Mouse (Mus musculus): ENCODE measurements around the gene Eif3i. TPM values are rescaled to one million over a fixed set of nuclear protein-coding genes. Genes with fewer than 3 reads are reported as not detected.

The Eif3i gene
- polyA plus RNA-seq, 1 experiment from 2014 or later = 239 TPM

DNA sequence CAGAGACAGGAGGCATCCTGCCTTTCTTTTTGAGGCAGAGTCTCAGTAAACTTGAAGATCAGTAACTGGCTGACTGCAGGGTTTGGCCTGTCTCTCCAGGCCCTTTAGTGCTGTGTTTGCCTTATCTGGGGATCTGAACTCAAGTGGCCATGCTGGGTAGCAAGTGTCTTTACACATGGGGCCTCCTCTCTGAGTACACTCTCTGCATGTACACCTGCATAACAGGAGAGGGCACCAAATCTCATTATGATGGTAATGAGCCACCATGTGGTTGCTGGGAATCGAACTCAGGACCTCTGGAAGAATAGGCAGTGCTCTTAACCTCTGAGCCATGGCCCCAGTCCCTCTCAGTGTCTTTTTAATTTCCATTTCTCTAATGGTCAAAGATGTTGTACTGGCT, 18.2 kb downstream of the Eif3i start:
- WGBS = 83% methylated on average over 1 of the region's 1 CpGs

GRCm38 (mm10) chr4:129580347-129580746, 20.1 kb downstream of the Eif3i start:
- Histone ChIP-seq H3K27ac (ENCODE audit: low read length) (no peak overlapping the region), H3K36me3 (ENCODE audit: control insufficient read depth, insufficient read depth, low read length) (no peaks in the 10 kb centered on the region), H3K9me3 (replicated peaks; ENCODE audit: control insufficient read depth, low read length) (no peaks in the 10 kb centered on the region), H3K4me1 (ENCODE audit: control insufficient read depth, insufficient read depth, low read length) (no peaks in the 10 kb centered on the region), H3K9ac (ENCODE audit: low read length) (peak overlapping the region; percentile 43; the same call in 1 of the 2 replicates), H3K4me3 (replicated peaks; ENCODE audit: low read length) (no peak overlapping the region), H3K4me2 (ENCODE audit: low read depth, low read length) (no peak overlapping the region), H3K27me3 (ENCODE audit: control insufficient read depth, insufficient read depth, low read length) (no peaks in the 10 kb centered on the region)
- 50% methylated on average over 7 of the region's 7 CpGs for WGBS
- ATAC-seq (ENCODE audit: insufficient read depth, low FRiP score) = no peak

More for the DNA sequence above, 18.2 kb downstream of the Eif3i start:
- Histone ChIP-seq H3K4me1 (ENCODE audit: control insufficient read depth, insufficient read depth, low read length) (no peaks in the 10 kb centered on the region), H3K27ac (ENCODE audit: low read length) (no peak overlapping the region), H3K27me3 (ENCODE audit: control insufficient read depth, insufficient read depth, low read length) (no peaks in the 10 kb centered on the region), H3K4me3 (replicated peaks; ENCODE audit: low read length) (no peak overlapping the region), H3K9ac (ENCODE audit: low read length) (no peak overlapping the region), H3K9me3 (replicated peaks; ENCODE audit: control insufficient read depth, low read length) (no peaks in the 10 kb centered on the region), H3K36me3 (ENCODE audit: control insufficient read depth, insufficient read depth, low read length) (no peaks in the 10 kb centered on the region), H3K4me2 (ENCODE audit: low read depth, low read length) (no peak overlapping the region)
- no peak for ATAC-seq (ENCODE audit: insufficient read depth, low FRiP score)

GRCm38 (mm10) chr4:129578466-129578865, 22.0 kb downstream of the Eif3i start, which contains the start of gene Fam167b:
TSS of gene Fam167b (minus strand) at chr4:129578549.
- H3K4me3 ChIP-seq (replicated peaks; ENCODE audit: low read length) = no peak within 1 kb of the TSS
- H3K27me3 ChIP-seq (ENCODE audit: control insufficient read depth, insufficient read depth, low read length) = no peaks in the 10 kb centered on the region
- no peak within 1 kb of the TSS for H3K27ac ChIP-seq (ENCODE audit: low read length)
- 0 out of 2 replicates have a peak, but pooled peaks cover 2% of the 10 kb centered on the region for H3K4me1 ChIP-seq (ENCODE audit: control insufficient read depth, insufficient read depth, low read length)
- no peak within 1 kb of the TSS for H3K4me2 ChIP-seq (ENCODE audit: low read depth, low read length)
- H3K36me3 ChIP-seq (ENCODE audit: control insufficient read depth, insufficient read depth, low read length) = no peaks in the 10 kb centered on the region
- H3K9me3 ChIP-seq (replicated peaks; ENCODE audit: control insufficient read depth, low read length) = no peaks in the 10 kb centered on the region
- ATAC-seq (ENCODE audit: insufficient read depth, low FRiP score) = no peak
- no peak within 1 kb of the TSS for H3K9ac ChIP-seq (ENCODE audit: low read length)
- 76% methylated on average over 5 of the region's 5 CpGs for WGBS

DNA sequence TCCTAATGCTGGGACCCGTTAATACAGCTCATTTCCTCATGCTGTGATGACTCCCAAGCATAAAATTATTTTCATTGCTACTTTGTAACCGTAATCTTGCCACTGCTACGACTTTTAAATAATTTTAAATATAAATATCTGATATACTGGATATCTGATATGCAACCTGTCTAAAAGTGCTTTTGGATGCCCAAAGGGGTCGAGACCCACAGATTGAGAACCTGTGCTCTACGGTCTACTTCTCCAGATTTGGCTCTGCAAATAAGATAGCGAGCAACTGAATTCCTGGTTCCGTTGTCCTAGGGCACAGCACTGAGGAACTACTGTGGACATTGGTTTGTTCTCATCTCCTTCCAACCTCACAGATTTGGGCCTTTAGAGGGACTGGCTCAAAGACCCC, 22.8 kb downstream of the Eif3i start:
- H3K4me2 ChIP-seq (ENCODE audit: low read depth, low read length) = no peak overlapping the region
- H3K4me3 ChIP-seq (replicated peaks; ENCODE audit: low read length) = no peak overlapping the region
- H3K9me3 ChIP-seq (replicated peaks; ENCODE audit: control insufficient read depth, low read length) = no peaks in the 10 kb centered on the region
- no peak for ATAC-seq (ENCODE audit: insufficient read depth, low FRiP score)
- no peak overlapping the region for H3K27ac ChIP-seq (ENCODE audit: low read length)
- WGBS = 75% methylated on average over 7 of the region's 7 CpGs
- H3K9ac ChIP-seq (ENCODE audit: low read length) = no peak overlapping the region
- no peaks in the 10 kb centered on the region for H3K36me3 ChIP-seq (ENCODE audit: control insufficient read depth, insufficient read depth, low read length)
- H3K27me3 ChIP-seq (ENCODE audit: control insufficient read depth, insufficient read depth, low read length) = no peaks in the 10 kb centered on the region
- 0 out of 2 replicates have a peak, but pooled peaks cover 2% of the 10 kb centered on the region for H3K4me1 ChIP-seq (ENCODE audit: control insufficient read depth, insufficient read depth, low read length)

GRCm38 (mm10) chr4:129576863-129577491, 23.5 kb downstream of the Eif3i start:
- H3K4me1 ChIP-seq (ENCODE audit: control insufficient read depth, insufficient read depth, low read length) = 0 out of 2 replicates have a peak, but pooled peaks cover 2% of the 10 kb centered on the region
- 39% methylated on average over 21 of the region's 21 CpGs for WGBS
- peak overlapping the region; percentile 6; the same call in 1 of the 2 replicates for H3K9ac ChIP-seq (ENCODE audit: low read length)
- no peaks in the 10 kb centered on the region for H3K9me3 ChIP-seq (replicated peaks; ENCODE audit: control insufficient read depth, low read length)
- ATAC-seq (ENCODE audit: insufficient read depth, low FRiP score) = no peak
- H3K4me2 ChIP-seq (ENCODE audit: low read depth, low read length) = no peak overlapping the region
- no peaks in the 10 kb centered on the region for H3K36me3 ChIP-seq (ENCODE audit: control insufficient read depth, insufficient read depth, low read length)
- H3K4me3 ChIP-seq (replicated peaks; ENCODE audit: low read length) = no peak overlapping the region
- H3K27me3 ChIP-seq (ENCODE audit: control insufficient read depth, insufficient read depth, low read length) = no peaks in the 10 kb centered on the region
- H3K27ac ChIP-seq (ENCODE audit: low read length) = no peak overlapping the region

DNA sequence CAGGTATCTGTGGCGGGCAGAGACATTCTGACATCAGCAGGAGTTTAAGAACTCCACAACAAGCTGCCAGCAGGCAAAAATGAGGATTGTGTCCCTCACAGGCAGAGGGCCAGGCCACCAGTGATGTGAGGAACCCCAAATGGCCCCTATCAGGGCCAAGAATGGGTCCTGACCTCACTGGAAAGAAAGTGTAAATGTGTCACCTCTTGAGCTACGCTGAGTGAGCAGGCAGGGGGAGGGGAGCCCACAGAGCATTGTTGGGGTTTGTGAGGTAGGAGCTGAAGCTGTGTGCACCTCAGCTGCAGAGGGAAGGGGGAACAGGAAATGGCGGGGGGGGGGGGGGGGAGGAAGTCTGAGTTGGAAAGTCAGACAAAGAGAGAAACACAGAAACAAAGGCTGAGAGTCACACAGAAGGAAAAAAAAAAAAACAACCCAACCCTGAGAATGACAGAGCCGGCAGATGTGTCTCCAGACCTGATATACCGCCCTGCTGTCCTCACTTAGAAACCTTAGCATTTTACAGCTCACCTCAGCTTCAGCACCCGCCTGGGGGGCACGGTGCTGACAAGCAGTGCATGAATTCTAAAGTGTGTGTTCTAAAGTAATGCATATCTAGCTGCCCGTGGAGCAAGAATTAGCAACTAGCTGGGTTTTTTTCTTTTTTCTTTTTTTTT, 25.1 kb downstream of the Eif3i start:
- Histone ChIP-seq H3K4me1 (ENCODE audit: control insufficient read depth, insufficient read depth, low read length) (0 out of 2 replicates have a peak, but pooled peaks cover 2% of the 10 kb centered on the region), H3K27ac (ENCODE audit: low read length) (no peak overlapping the region), H3K36me3 (ENCODE audit: control insufficient read depth, insufficient read depth, low read length) (no peaks in the 10 kb centered on the region), H3K4me2 (ENCODE audit: low read depth, low read length) (no peak overlapping the region), H3K4me3 (replicated peaks; ENCODE audit: low read length) (no peak overlapping the region), H3K9me3 (replicated peaks; ENCODE audit: control insufficient read depth, low read length) (no peaks in the 10 kb centered on the region), H3K27me3 (ENCODE audit: control insufficient read depth, insufficient read depth, low read length) (no peaks in the 10 kb centered on the region), H3K9ac (ENCODE audit: low read length) (peak overlapping the region; percentile 56)
- WGBS = 42% methylated on average over 7 of the region's 8 CpGs
- ATAC-seq (ENCODE audit: insufficient read depth, low FRiP score) = 0 out of 2 replicates have a peak, but pooled peaks have one; percentile 37

GRCm38 (mm10) chr4:129573430-129573829, 27.0 kb downstream of the Eif3i start, which contains the start of gene Lck:
TSS of gene Lck (minus strand) at chr4:129573641.
- no peak for ATAC-seq (ENCODE audit: insufficient read depth, low FRiP score)
- Histone ChIP-seq H3K4me3 (replicated peaks; ENCODE audit: low read length) (no peak within 1 kb of the TSS), H3K9me3 (replicated peaks; ENCODE audit: control insufficient read depth, low read length) (no peaks in the 10 kb centered on the region), H3K27ac (ENCODE audit: low read length) (no peak within 1 kb of the TSS), H3K9ac (ENCODE audit: low read length) (no peak within 1 kb of the TSS), H3K36me3 (ENCODE audit: control insufficient read depth, insufficient read depth, low read length) (no peaks in the 10 kb centered on the region), H3K4me2 (ENCODE audit: low read depth, low read length) (no peak within 1 kb of the TSS), H3K4me1 (ENCODE audit: control insufficient read depth, insufficient read depth, low read length) (0 out of 2 replicates have a peak, but pooled peaks cover 2% of the 10 kb centered on the region), H3K27me3 (ENCODE audit: control insufficient read depth, insufficient read depth, low read length) (no peaks in the 10 kb centered on the region)
- 87% methylated on average over 8 of the region's 8 CpGs for WGBS

DNA sequence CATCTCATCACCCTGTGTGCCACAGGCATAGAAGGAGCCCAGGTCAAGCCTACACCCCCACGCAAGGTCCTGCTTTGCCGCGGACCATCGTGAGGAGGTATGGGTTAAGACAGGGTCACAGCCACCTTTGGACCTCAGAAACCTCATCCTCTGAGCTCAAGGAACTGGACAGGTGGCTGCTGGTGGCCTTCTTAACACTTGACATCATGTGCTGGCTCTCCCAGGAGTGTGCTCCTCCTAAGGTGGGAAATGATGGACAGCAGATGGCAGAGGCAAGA, 27.4 kb downstream of the Eif3i start:
- Histone ChIP-seq H3K27me3 (ENCODE audit: control insufficient read depth, insufficient read depth, low read length) (no peaks in the 10 kb centered on the region), H3K4me3 (replicated peaks; ENCODE audit: low read length) (no peak overlapping the region), H3K36me3 (ENCODE audit: control insufficient read depth, insufficient read depth, low read length) (no peaks in the 10 kb centered on the region), H3K4me2 (ENCODE audit: low read depth, low read length) (no peak overlapping the region), H3K9me3 (replicated peaks; ENCODE audit: control insufficient read depth, low read length) (no peaks in the 10 kb centered on the region), H3K27ac (ENCODE audit: low read length) (no peak overlapping the region), H3K4me1 (ENCODE audit: control insufficient read depth, insufficient read depth, low read length) (0 out of 2 replicates have a peak, but pooled peaks cover 2% of the 10 kb centered on the region), H3K9ac (ENCODE audit: low read length) (no peak overlapping the region)
- 96% methylated on average over 4 of the region's 4 CpGs for WGBS
- no peak for ATAC-seq (ENCODE audit: insufficient read depth, low FRiP score)

- Histone ChIP-seq H3K27ac (ENCODE audit: low read length) (no peak overlapping the region), H3K9ac (ENCODE audit: low read length) (no peak overlapping the region), H3K9me3 (replicated peaks; ENCODE audit: control insufficient read depth, low read length) (no peaks in the 10 kb centered on the region), H3K4me3 (replicated peaks; ENCODE audit: low read length) (no peak overlapping the region), H3K36me3 (ENCODE audit: control insufficient read depth, insufficient read depth, low read length) (no peaks in the 10 kb centered on the region), H3K4me2 (ENCODE audit: low read depth, low read length) (no peak overlapping the region), H3K4me1 (ENCODE audit: control insufficient read depth, insufficient read depth, low read length) (0 out of 2 replicates have a peak, but pooled peaks cover 2% of the 10 kb centered on the region), H3K27me3 (ENCODE audit: control insufficient read depth, insufficient read depth, low read length) (no peaks in the 10 kb centered on the region)
- ATAC-seq (ENCODE audit: insufficient read depth, low FRiP score) = no peak
- WGBS = 80% methylated on average over 13 of the region's 13 CpGs
Observed at GRCm38 (mm10) chr4:129572236-129573092, 28.0 kb downstream of the Eif3i start.
